Mouse (Mus musculus) stomach, postnatal 0 days (tissue): ENCODE results near the gene Olfr692.

Experiments used
- CTCF ChIP-seq: IDR thresholded peaks from 2 replicates; pipeline ENCODE4 v1.5.1; 2016; ENCODE audit warnings: antibody characterized with exemption, low read depth, mild to moderate bottlenecking, moderate library complexity
- EP300 ChIP-seq: optimal IDR thresholded peaks from 2 replicates; pipeline ENCODE3; 2016; ENCODE audit warnings: antibody characterized with exemption

DNA sequence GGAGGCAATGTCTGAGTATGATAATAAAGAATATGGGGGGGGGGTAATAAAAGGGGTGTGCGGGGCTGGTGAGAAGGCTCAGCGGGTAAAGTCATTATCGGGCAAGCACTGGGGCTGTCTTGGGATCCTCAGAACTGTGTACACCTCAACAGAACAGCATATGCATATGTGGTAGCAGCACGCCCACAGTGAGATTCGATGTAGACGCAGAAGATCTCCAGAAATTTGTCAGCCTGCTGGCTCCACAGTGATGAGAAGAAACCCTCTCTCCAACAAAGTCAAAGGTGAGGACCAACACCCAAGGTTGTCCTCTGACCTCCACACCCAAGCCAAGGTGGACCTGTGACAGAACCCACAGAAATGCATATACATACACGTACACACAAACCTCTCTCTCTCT, 48.5 kb downstream of the Olfr692 start:
- TF ChIP-seq CTCF (no peak), EP300 (no peak)
